Comparison of ENCODE assay signal across 19 mouse cellular contexts in genomic region chr19:29454141-29454601, GRCm38 (mm10). TPM values are rescaled to one million over a fixed set of nuclear protein-coding genes. Genes with fewer than 3 reads are reported as not detected.
DNase-seq lines count a peak whose midpoint lies in the region; ATAC-seq lines count a peak whose summit lies in the region.
"Had no signal": no experiment of that assay in that cellular context is flagged by ENCODE, and none has a peak within 500 bp of the region (broad histone marks: within the 10 kb centered on the region; RNA-seq: fewer than 3 reads in every experiment).

No protein-coding gene starts in this region.

- H3K27ac ChIP-seq in hindbrain, embryonic 10.5 days, result no peak overlapping the region
- H3K27ac ChIP-seq: hindbrain, embryonic 15.5 days; limb, embryonic 15.5 days; macrophage had no signal

- intact Hi-C loops in left cerebral cortex, postnatal 4 days (cut with DNase I), result no loop called here

- H3K4me1 ChIP-seq in hindbrain, embryonic 10.5 days (replicated peaks), result no peaks in the 10 kb centered on the region
- H3K4me1 ChIP-seq: hindbrain, embryonic 15.5 days; limb, embryonic 15.5 days had no signal

- H3K4me3 ChIP-seq in hindbrain, embryonic 10.5 days, result no peak overlapping the region
- H3K4me3 ChIP-seq: hindbrain, embryonic 15.5 days; limb, embryonic 15.5 days had no signal

- no peaks in the 10 kb centered on the region for H3K27me3 ChIP-seq in hindbrain, embryonic 10.5 days (ENCODE audit: insufficient read depth, poor library complexity, severe bottlenecking)
- H3K27me3 ChIP-seq: hindbrain, embryonic 15.5 days; limb, embryonic 15.5 days had no signal

- 86% methylated on average over 10 of the region's 10 CpGs for WGBS in hindbrain, embryonic 10.5 days

- H3K9me3 ChIP-seq in hindbrain, embryonic 10.5 days, result no peaks in the 10 kb centered on the region
- H3K9me3 ChIP-seq: G1E; hindbrain, embryonic 15.5 days; limb, embryonic 15.5 days had no signal

- H3K36me3 ChIP-seq in hindbrain, embryonic 10.5 days, result no peaks in the 10 kb centered on the region
- H3K36me3 ChIP-seq: hindbrain, embryonic 15.5 days; limb, embryonic 15.5 days had no signal

- ATAC-seq in megakaryocyte, adult 5-6 weeks (ENCODE audit: poor library complexity, severe bottlenecking), result peak; percentile 72
- ATAC-seq: forebrain, embryonic 14.5 days had no signal

- peak; percentile 95 for DNase-seq in CD4-positive helper T cell, adult 2 months (ENCODE audit: low read depth, low spot score)
- DNase-seq in CD8-positive naive resting alpha-beta T cell, adult 2 months (ENCODE audit: low read depth in 2 of 2, low spot score in 2 of 2), result peak; percentile 56 to 72
- DNase-seq in thymus, postnatal 10 days (ENCODE audit: low spot score in 2 of 2), result peak; percentile 36 to 42
- DNase-seq in left cerebral cortex, postnatal 4 days, result no peak
- DNase-seq in adipocyte (ENCODE audit: low spot score), result no peak
- DNase-seq in hindbrain, embryonic 10.5 days (ENCODE audit: low spot score), result no peak
- DNase-seq: cerebellum, adult 2 months; gastrocnemius, postnatal 10 days; kidney, adult 9 months; lung, adult 2 months had no signal

RNA-seq across cellular contexts. Expression of gene Pdcd1lg2, which starts 43.5 kb away (rescaled TPM):
- 0.75 TPM in 1 of 2 replicates, not detected in the other for total RNA-seq in megakaryocyte, adult 5-6 weeks (2015)
- total RNA-seq in megakaryocyte, adult 5-6 weeks (2017), result 0.44 and 1.8 TPM in 2 replicates
- under 1 TPM in 1 of 2 experiments, not detected in 1; 0.28 TPM for total RNA-seq in left cerebral cortex, postnatal 4 days (2021)
- polyA plus RNA-seq in hindbrain, embryonic 10.5 days (2016; fragmentation: Nextera tagmentation; extraction: Ambion mirVana), result not detected in 2 replicates
- total RNA-seq: gastrocnemius, postnatal 10 days; layer of hippocampus, adult 18-20 months had no signal
- polyA plus RNA-seq: cerebellum, adult 2 months; forebrain, embryonic 14.5 days; heart, embryonic 14.5 days; hindbrain, embryonic 15.5 days; limb, embryonic 15.5 days; stomach, embryonic 16.5 days had no signal

Comparison
In these comparisons a context has a peak if more than half of its experiments do, and no peak if none do; other contexts are left out.
1. DNase-seq: peak in CD4-positive helper T cell, adult 2 months (single experiment), CD8-positive naive resting alpha-beta T cell, adult 2 months (2 of 2) and thymus, postnatal 10 days (2 of 2); none in left cerebral cortex, postnatal 4 days (single experiment), adipocyte (single experiment) and hindbrain, embryonic 10.5 days (single experiment).